Mouse (Mus musculus) spleen, postnatal 4 days (tissue): ENCODE data around the gene Npas4.
"Not testable (repeated sequence)": the region's sequence is repeated elsewhere in the genome, so short reads cannot be mapped to it uniquely, and the experiment has no call there.

Experiments
- DNase-seq, 2 experiments: peaks; one replicate each; pipeline ENCODE4 v3.0.0; 2022; ENCODE audit warnings: low spot score in 2 of 2

The Npas4 gene

GRCm38 (mm10) chr19:4990256-4990625 lies at the start of gene Npas4:
TSS of gene Npas4 (minus strand) at chr19:4990316.
- no peak for DNase-seq

GRCm38 (mm10) chr19:5039301-5040114 lies 49.4 kb upstream of the Npas4 start:
- DNase-seq = no peak

DNA sequence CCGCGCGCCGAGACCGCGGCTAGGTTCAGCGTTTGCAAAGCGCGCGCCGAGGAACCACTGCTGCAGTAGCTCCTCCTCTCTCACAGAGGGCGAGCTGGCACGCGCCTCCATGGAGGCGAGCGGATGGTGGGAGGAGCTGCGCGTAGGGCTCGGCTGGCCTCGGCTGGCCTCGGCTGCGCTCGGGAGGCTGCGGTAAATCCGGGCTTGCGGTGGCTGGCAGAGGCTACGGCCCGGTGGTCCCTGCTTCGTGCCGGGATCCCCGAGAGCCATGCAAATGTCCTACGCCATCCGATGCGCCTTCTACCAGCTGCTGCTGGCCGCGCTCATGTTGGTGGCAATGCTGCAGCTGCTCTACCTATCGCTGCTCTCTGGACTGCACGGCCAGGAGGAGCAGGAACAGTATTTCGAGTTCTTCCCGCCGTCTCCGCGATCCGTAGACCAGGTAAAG lies 48.6 kb upstream of the Npas4 start, which contains the start of the genes B4gat1 and AC124502.3:
TSS of gene B4gat1 (plus strand) at position 118 of the 448 bp plus-strand sequence.
TSS of gene AC124502.3 (plus strand) at position 183 of the 448 bp plus-strand sequence.
- peak; percentile 84 to 90 for DNase-seq

DNA sequence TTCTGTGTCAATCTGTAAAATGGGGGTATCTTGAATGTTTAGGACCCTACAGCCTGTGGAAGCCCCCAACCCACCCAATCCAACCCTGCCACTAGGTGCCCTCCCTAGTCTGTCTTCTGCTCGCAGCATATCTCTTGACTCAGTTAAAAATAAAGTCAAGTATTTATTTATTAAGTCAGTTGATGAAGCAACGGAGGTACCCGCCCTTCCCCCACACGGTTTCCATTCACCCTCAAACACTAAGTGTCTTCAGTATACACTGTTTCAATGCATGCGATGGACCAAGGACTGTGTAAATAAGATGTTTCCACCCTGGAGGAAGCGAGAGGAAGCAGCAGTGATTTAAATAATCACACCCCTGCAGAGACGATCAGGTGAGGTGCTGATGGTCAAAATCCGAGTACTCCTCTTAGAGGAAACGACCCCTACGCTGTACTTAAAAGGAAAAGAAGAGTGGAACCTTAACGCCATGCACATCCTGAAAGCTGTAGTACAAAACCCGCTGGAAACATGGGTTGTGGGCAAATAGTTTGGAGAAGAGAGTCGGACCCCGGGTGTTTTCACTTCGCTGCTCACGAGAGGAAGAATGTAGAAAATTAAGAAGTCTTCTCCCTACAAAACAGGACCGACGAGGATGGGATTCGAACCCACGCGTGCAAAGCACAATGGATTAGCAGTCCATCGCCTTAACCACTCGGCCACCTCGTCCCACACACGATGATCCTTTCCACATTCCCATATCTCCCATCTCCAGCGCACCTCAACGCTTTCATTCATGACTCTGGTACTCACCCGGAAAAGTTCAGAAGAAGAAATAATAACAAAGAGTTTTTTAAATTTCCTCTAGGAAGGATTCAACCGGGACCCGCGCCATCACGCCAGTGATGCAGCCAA lies 47.8 kb upstream of the Npas4 start:
- DNase-seq = peak; percentile 62 to 79

DNA sequence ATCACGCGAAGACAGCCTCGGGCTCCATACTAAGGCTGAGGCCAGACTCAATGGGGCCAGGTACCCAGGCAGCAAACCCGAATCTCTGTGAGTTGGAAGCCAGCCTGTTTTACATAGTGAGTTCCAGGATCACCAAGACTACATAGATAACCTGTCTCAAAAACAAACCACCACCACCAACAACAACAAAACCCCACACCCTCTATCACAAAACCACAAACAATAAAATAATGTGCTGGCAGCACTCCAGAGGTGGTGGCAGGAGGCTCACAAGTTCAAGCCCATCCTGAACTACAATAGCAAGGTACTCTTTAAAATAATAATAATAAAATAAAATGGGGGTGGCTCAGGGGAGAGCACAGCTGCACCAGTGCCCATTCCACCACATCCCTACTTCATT lies 46.5 kb upstream of the Npas4 start:
- DNase-seq = no peak

DNA sequence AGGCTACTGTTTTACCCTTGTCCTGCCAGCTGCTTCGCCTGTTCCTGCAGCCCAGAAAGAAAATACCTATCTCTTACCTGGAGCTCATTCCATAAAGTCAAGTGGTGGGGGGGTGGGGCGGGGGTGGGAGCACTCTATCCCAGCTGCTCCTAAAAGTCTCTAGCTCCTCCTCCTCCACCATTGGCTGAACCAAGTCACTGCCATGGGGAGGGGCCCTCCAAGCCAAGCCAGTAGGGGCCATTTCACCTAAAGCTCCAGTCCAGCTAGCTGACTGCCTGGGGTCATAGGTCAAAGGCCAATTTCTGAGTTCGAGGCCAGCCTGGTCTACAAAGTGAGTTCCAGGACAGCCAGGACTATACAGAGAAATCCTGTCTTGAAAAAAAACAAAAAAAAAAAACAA lies 42.6 kb upstream of the Npas4 start:
- DNase-seq = no peak

DNA sequence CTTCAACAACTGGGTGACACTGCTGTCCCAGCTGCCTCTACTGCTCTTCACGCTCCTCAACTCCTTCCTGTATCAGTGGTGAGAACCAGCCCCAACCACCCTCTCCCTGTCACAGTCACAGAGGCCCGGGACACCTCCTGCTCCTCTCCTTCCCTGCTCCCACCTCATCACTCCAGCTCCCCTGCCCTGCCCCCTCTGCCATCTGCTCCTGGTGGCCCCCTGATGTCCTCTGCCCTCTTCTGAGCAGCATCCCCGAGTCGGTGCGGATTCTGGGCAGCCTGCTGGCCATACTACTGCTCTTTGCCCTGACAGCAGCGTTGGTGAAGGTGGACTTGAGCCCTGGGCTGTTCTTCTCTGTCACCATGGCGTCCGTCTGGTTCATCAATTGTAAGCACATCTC lies 36.0 kb upstream of the Npas4 start:
- no peak for DNase-seq

DNA sequence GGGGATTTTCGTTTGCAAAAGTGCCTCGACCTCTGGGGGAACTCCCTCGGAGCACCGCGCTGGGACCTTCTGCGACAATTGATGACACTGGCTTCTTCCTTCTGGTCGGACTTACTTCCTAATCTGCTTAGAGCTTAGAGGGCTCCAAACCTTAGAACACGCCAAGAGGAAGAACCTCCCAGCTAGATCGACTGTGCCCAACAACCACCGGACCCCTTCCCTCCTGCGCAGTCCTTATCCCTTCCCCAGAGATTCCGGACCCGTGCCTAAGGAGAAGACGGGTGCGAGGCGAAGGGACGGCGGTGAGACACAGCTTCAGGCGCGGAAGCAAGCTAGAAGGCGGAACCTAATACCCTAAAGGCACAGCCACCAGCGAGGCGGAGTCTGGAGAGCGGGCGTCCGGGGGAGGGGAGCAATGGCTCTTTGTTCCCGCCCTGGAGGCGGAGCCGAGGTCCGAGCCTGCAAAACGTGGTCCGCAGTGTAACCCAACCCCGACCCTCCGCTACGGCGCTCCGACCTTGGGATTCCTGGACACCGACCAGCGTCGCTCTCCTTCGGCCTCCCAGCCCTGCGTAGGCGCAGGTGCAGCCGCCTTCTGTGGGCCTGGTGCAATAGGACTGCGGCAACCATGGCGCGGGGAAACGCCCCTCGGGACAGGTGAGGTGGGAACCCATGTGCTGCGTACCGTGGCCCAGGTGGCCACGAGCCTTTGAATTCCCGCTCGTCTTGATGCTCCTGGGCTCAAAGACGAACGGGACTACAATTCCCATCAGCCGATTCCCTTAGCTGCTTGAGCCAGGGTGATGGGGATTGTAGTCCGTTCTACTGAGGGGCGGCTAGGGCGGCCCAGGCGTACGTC lies 33.7 kb upstream of the Npas4 start, which contains the start of gene Slc29a2:
TSS of gene Slc29a2 (plus strand) at position 240 of the 859 bp plus-strand sequence.
- DNase-seq = peak; percentile 86 to 91

DNA sequence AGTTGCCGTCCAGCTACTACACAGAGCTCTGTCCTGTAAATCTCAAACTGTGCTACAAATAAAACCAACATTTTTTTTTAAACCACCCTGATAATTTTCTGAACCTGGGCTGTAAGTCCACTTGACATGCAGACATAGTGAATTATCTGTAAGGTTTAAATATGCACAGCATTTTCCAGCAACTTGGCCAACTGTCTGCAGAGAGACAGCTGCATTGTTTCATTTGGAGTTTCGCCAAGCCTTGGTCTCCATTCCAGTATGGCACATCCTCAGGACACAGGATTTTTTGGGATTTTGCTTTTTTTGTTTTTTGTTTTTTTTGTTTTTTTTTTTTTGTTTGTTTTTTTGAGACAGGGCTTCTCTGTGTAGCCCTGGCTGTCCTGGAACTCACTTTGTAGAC lies 31.3 kb upstream of the Npas4 start:
- no peak for DNase-seq

GRCm38 (mm10) chr19:5018191-5018590 lies 28.1 kb upstream of the Npas4 start:
- no peak for DNase-seq

- DNase-seq = no peak
Observed at GRCm38 (mm10) chr19:5017611-5018010, 27.5 kb upstream of the Npas4 start.

DNA sequence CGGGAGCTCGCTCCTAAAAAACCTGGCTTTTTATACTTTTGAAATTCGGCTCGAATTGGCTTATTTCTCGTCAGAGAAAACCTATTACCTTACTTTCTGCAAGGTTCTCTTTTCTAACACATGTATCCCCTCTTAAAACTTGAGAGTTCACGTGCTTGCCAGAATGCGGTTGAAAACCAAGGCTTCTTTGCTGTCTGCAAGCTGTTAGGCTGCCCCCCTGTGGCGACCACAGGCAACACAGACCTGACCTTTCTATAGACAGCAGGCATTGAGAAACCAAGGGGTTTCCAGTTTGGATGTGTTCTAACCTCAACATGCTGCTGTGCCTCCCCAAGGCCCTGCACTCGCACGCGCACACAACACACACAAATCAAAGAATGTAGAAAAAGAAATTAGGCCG lies 26.7 kb upstream of the Npas4 start:
- peak; percentile 70 to 88 for DNase-seq

- DNase-seq = no peak
Observed at GRCm38 (mm10) chr19:5016221-5016742, 26.2 kb upstream of the Npas4 start.

DNA sequence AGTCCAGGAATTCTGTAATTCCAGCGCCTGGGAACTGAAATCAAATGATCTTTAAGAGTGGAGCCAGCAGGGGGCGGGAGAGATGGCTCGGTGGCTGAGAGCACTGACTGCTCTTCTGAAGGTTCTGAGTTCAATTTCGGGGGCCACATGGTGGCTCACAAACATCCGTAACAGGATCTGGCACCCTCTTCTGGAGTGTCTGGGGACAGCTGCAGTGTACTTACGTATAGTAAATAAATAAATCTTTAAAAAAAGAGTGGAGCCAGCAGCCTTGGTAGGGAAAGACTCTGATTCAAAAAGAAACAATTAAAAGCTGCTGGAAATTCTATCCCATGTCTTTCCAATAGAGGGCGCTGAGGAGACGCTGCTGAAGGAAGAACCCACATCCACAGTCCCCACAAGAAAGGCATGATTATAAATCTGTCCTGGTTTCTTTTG lies 24.9 kb upstream of the Npas4 start:
- DNase-seq = no peak

DNA sequence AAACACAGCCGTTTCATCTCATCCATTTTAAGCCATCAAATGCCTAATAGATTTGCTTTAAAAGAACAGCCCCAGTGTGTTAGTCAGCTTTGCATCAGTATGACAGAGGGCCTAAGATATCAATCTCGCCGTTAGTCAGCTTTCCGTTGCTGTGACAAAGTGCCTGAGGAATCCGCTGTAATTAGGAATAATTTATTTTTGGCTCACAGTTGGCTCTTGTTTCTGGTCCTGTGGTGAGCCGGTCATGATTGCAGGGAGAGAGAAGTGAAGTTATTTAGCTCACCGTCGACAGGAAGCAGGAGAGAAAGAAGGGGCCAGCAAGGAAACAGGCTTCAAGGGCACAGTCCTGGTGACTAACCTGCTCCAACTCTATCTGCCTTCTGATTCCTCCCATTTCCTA lies 23.0 kb upstream of the Npas4 start:
- no peak for DNase-seq

DNA sequence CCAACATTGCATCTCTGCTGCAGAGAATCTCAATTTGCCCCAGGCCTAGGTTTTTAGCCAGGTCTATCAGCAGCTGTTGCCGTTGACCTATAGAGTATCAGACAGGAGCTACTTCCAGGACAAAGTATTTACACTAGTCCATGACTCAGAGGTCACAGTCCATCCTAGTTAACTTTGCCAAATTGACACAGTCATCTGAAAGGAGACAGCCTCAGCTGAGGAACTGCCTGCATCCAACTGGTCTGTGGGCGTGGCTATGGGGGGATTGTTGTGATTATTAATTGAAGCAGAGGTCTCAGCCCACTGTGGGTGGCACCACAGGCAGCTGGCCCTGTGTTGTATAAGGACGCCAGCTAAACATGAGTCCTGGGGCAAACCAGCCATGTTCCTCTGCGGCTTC lies 14.8 kb upstream of the Npas4 start:
- no peak for DNase-seq

GRCm38 (mm10) chr19:5003644-5004043 lies 13.5 kb upstream of the Npas4 start:
- DNase-seq = not testable (repeated sequence)

DNA sequence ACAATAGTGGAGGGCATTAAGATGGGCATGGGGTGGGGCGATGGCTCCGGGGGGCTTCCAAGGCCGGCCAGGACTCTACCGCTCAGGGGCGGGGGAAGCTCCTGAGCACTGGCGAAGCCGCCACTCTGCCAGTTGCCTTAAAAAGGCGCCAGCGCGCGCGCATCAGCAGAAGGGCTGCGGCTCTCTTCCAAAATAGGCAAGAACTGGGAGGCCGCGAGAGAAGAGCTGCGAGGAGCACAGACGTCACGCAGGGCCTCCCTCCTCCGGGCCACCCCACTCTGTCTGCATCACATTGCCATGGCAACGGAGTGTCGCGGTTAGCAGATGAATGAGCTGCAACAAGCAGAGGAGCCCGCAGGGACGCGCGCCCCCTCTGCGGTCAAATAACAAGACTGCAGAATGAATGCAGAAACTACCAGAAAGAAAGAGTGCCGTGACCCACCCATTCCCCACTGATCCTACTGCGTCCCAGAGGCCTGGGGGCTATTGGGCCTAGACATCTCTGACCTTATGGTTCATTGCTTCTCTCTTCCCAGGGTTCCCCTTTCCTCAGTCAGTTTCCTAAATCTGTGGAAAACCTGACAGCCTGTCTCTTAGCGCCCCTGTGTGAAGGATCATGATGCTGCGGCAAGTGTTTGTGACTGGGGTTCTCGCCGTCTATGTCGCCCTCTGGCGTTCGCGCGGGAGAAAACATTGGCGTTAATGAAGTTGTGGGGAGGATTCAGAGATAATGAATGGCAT lies 11.7 kb upstream of the Npas4 start:
- DNase-seq = peak; percentile 64 to 87

GRCm38 (mm10) chr19:4999445-5000140 lies 9.5 kb upstream of the Npas4 start:
- DNase-seq = no peak

- DNase-seq = no peak
Observed at GRCm38 (mm10) chr19:4994043-4994442, 3.9 kb upstream of the Npas4 start.
